ENCODE assay signal across 10 mouse cellular contexts in the genomic region with DNA sequence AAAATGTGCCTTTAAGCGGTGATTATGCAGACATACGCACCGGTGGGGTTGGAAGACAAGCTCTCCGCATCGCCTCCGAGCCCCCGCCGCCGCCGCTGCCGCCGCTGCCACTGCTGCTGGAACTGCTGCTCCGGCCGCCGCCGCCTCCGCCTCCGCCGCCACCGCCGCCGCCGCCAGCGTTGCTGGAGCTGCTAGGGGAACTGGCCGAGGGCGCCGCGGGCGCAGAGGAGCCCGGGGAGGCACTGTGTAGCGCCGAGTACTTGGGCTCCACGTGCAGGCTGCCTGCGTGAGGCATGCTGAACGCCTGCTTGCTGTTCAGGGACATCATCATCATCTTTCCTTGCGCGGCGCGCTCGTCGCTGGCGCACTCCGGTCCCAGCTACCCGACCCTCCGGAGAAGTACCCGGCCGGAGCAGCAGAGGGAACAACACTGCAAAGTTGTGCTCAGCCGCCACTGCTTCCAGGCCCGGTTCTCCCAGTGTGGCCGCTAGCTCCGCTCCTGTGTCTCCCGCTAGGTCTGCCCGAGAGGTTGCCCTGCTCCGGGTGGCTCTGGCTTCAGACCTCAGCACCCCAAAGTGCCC. TPM values are rescaled to one million over a fixed set of nuclear protein-coding genes. Genes with fewer than 3 reads are reported as not detected.
A peak's percentile ranks its signal among the peaks of the same experiment; 100 is the strongest.
DNase-seq lines count a peak whose midpoint lies in the region; ATAC-seq and TF ChIP-seq lines count a peak whose summit lies in the region.
"Had no signal": no experiment of that assay in that cellular context is flagged by ENCODE, and none has a peak within 500 bp of the region (broad histone marks: within the 10 kb centered on the region; RNA-seq: fewer than 3 reads in every experiment).

Gene Pou4f2 (minus strand): TSS at position 575 of the 581 bp plus-strand sequence.

- H3K4me2 ChIP-seq in hindbrain, embryonic 14.5 days (replicated peaks) = peak within 1 kb of the TSS; percentile 82

- intact Hi-C loops in heart, postnatal 25 days (cut with DNase I) = no loop called here

- peaks cover 97% of the 10 kb centered on the region for H3K27me3 ChIP-seq in heart, embryonic 10.5 days (ENCODE audit: insufficient read depth, poor library complexity, severe bottlenecking)
- peaks cover 91% of the 10 kb centered on the region for H3K27me3 ChIP-seq in hindbrain, embryonic 14.5 days (ENCODE audit: control insufficient read depth, insufficient read depth, low read length)
- H3K27me3 ChIP-seq in midbrain, embryonic 10.5 days (ENCODE audit: low read depth, poor library complexity, severe bottlenecking) = peaks cover 100% of the 10 kb centered on the region

- peak; percentile 63 for ATAC-seq in hindbrain, embryonic 14.5 days (ENCODE audit: low FRiP score)
- no peak for ATAC-seq in erythroblast, adult 5-6 weeks (replicated peaks; ENCODE audit: low FRiP score, poor library complexity, severe bottlenecking)

- in situ Hi-C loops in ES-E14 (cut with MboI; ENCODE audit: low sequenced_read_pairs in 2 of 2, unreplicated experiment in 2 of 2) = no loop called here

- peaks cover 32% of the 10 kb centered on the region for H3K4me1 ChIP-seq in heart, embryonic 10.5 days
- peaks cover 2 to 11% of the 10 kb centered on the region in 2 experiments; a peak in 2 of 4 replicates for H3K4me1 ChIP-seq in ES-E14 (ENCODE audit: control insufficient read depth in 2 of 2, insufficient read depth in 2 of 2, low read length in 2 of 2, poor library complexity in 1 of 2)
- H3K4me1 ChIP-seq in hindbrain, embryonic 14.5 days (replicated peaks; ENCODE audit: control insufficient read depth, insufficient read depth, low read length) = peaks cover 22% of the 10 kb centered on the region; the same call in 1 of the 2 replicates
- peaks cover 38% of the 10 kb centered on the region for H3K4me1 ChIP-seq in midbrain, embryonic 10.5 days

- no peaks in the 10 kb centered on the region for H3K9me3 ChIP-seq in heart, embryonic 10.5 days
- H3K9me3 ChIP-seq in ES-E14 (ENCODE audit: control insufficient read depth, insufficient read depth, low read depth, low read length) = no peaks in the 10 kb centered on the region
- no peaks in the 10 kb centered on the region for H3K9me3 ChIP-seq in hindbrain, embryonic 14.5 days (ENCODE audit: control insufficient read depth, low read length)
- H3K9me3 ChIP-seq in midbrain, embryonic 10.5 days (replicated peaks) = no peaks in the 10 kb centered on the region

- no peak within 1 kb of the TSS for H3K27ac ChIP-seq in heart, embryonic 10.5 days
- H3K27ac ChIP-seq in ES-E14 (ENCODE audit: insufficient read depth, low read depth, low read length, poor library complexity, severe bottlenecking) = no peak within 1 kb of the TSS
- H3K27ac ChIP-seq in hindbrain, embryonic 14.5 days = peak within 1 kb of the TSS; percentile 64
- no peak within 1 kb of the TSS for H3K27ac ChIP-seq in midbrain, embryonic 10.5 days (replicated peaks)

- peak; percentile 79 for DNase-seq in heart, embryonic 10.5 days (ENCODE audit: low spot score)
- DNase-seq in heart, postnatal 25 days (ENCODE audit: low spot score) = no peak
- DNase-seq in ES-E14 (ENCODE audit: low read depth, low spot score) = no peak
- DNase-seq in embryo, embryonic 9.5 days (ENCODE audit: extremely low spot score) = peak; percentile 68
- no peak for DNase-seq in hindbrain, embryonic 14.5 days (ENCODE audit: low spot score)
- DNase-seq in midbrain, embryonic 10.5 days (ENCODE audit: low spot score) = peak; percentile 72
- no peak for DNase-seq in layer of hippocampus, postnatal 14 days (ENCODE audit: low spot score in 2 of 2)

- no peaks in the 10 kb centered on the region for H3K36me3 ChIP-seq in heart, embryonic 10.5 days
- no peaks in the 10 kb centered on the region for H3K36me3 ChIP-seq in ES-E14 (ENCODE audit: control insufficient read depth, insufficient read depth, low read length, poor library complexity, severe bottlenecking)
- no peaks in the 10 kb centered on the region for H3K36me3 ChIP-seq in hindbrain, embryonic 14.5 days (replicated peaks; ENCODE audit: control insufficient read depth, insufficient read depth)
- H3K36me3 ChIP-seq in midbrain, embryonic 10.5 days = no peaks in the 10 kb centered on the region
- H3K36me3 ChIP-seq: G1E had no signal

- peak within 1 kb of the TSS; percentile 41 for H3K9ac ChIP-seq in ES-E14 (ENCODE audit: insufficient read depth, low read depth, low read length, poor library complexity, severe bottlenecking)
- H3K9ac ChIP-seq in hindbrain, embryonic 14.5 days = peak within 1 kb of the TSS; percentile 64

- WGBS in heart, embryonic 10.5 days = under 1% methylated on average over 46 of the region's 54 CpGs
- WGBS in hindbrain, embryonic 14.5 days = 1% methylated on average over 49 of the region's 54 CpGs
- WGBS in midbrain, embryonic 10.5 days = under 1% methylated on average over 54 of the region's 54 CpGs

- peak within 1 kb of the TSS; percentile 60 for H3K4me3 ChIP-seq in heart, embryonic 10.5 days
- peak within 1 kb of the TSS; percentile 57 to 76 for H3K4me3 ChIP-seq in ES-E14 (ENCODE audit: insufficient read depth in 1 of 2, low read depth in 1 of 2, low read length in 2 of 2, poor library complexity in 1 of 2, severe bottlenecking in 1 of 2)
- peak within 1 kb of the TSS; percentile 44 for H3K4me3 ChIP-seq in hindbrain, embryonic 14.5 days (replicated peaks; ENCODE audit: low read length)
- H3K4me3 ChIP-seq in midbrain, embryonic 10.5 days = peak within 1 kb of the TSS; percentile 53

TF ChIP-seq in ES-E14, 5 proteins besides CTCF, POLR2A, EP300 and RAD21:
- no peak for TF ChIP-seq CHD2 (IDR thresholded peaks at IDR 0.05; ENCODE audit: low read depth, low read length)
- TF ChIP-seq ZC3H11A (IDR thresholded peaks at IDR 0.05; ENCODE audit: borderline replicate concordance, low read depth, low read length) = no peak
- no peak for TF ChIP-seq MAFK (IDR thresholded peaks at IDR 0.05; ENCODE audit: insufficient read depth, low read depth, low read length)
- no peak for TF ChIP-seq HCFC1 (IDR thresholded peaks at IDR 0.05; ENCODE audit: borderline replicate concordance, insufficient read depth, low read length)
- no peak for TF ChIP-seq ZNF384 (IDR thresholded peaks at IDR 0.05; ENCODE audit: low read depth, low read length)

RNA-seq across cellular contexts. Expression of gene Pou4f2, which starts in this region (rescaled TPM):
- not detected in 2 replicates for polyA plus RNA-seq in heart, embryonic 10.5 days (2016; fragmentation: Nextera tagmentation; extraction: Ambion mirVana)
- total RNA-seq in heart, postnatal 25 days (2021) = not detected
- 0.85 and 1.2 TPM in 2 replicates for total RNA-seq in ES-E14 (2012; rRNA removed)
- polyA plus RNA-seq in hindbrain, embryonic 14.5 days (2014; fragmentation: Nextera tagmentation; extraction: Ambion mirVana) = 6.1 and 6.2 TPM in 2 replicates
- polyA plus RNA-seq in midbrain, embryonic 10.5 days (2016; fragmentation: Nextera tagmentation; extraction: Ambion mirVana) = 0.20 and 0.22 TPM in 2 replicates
- total RNA-seq in erythroblast, adult 5-6 weeks (2015; ENCODE audit: low replicate concordance) = not detected in 2 replicates
- total RNA-seq in erythroblast, adult 5-6 weeks (2017; ENCODE audit: low replicate concordance) = not detected in 2 replicates
- not detected for total RNA-seq in layer of hippocampus, postnatal 14 days (2021)
- polyA plus RNA-seq: G1E; spleen, adult 2 months had no signal

Comparison
In these comparisons a context has a peak if more than half of its experiments do, and no peak if none do; other contexts are left out.
1. Peak in DNase-seq and H3K4me3 ChIP-seq in heart, embryonic 10.5 days; RNA of the gene not detected or under 1 TPM.
2. Peak in DNase-seq and H3K4me3 ChIP-seq in midbrain, embryonic 10.5 days; RNA of the gene not detected or under 1 TPM.